Mouse (Mus musculus) liver, adult 2 months (tissue): ENCODE data around the gene D430041D05Rik.

Experiments
- CTCF ChIP-seq: fragments of 200-500 bp; IDR thresholded peaks from 2 replicates; pipeline ENCODE4 v1.5.1; 2011; ENCODE audit warnings: low read depth, low read length, control low read depth
- POLR2A ChIP-seq: fragments of 200-500 bp; IDR thresholded peaks from 2 replicates; pipeline ENCODE4 v1.6.1; 2011; ENCODE audit warnings: low read length, control low read depth; ENCODE audit not compliant: insufficient read depth; ENCODE audit errors: extremely low read depth

DNA sequence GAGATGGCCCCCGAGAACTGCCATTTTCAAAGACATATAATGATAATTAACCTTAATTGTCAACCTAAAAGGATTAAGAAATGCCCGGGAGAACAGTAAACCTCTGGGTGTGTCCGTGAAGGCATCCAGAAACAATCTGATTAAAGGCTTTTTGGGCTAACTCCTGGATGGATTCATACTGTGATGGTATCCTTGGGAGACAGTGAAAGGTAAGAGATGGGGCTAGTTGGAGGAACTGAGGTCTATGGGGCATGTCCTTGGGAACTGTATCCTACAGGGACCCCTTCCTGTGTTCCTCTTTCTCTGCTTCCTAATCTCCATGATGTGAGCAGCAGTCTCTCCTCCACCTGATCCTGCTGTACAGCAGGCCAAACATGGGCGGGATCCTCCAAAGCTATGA, 38.7 kb downstream of the D430041D05Rik start:
- TF ChIP-seq POLR2A = no peak
- TF ChIP-seq CTCF = no peak
